Mouse (Mus musculus) cerebellum, adult 11-12 months (tissue): ENCODE data around the gene Esf1.
"Not testable (repeated sequence)": the region's sequence is repeated elsewhere in the genome, so short reads cannot be mapped to it uniquely, and the experiment has no call there.

Source experiments
- DNase-seq: peaks from one replicate; pipeline ENCODE4 v3.0.0; 2022

Gene Esf1

GRCm38 (mm10) chr2:140170127-140170802 is at the start of gene Esf1, which contains the start of gene Ndufaf5:
Gene Esf1, minus strand, starts transcription at chr2:140170564.
Gene Ndufaf5, plus strand, starts transcription at chr2:140170649.
- peak; percentile 96 for DNase-seq

DNA sequence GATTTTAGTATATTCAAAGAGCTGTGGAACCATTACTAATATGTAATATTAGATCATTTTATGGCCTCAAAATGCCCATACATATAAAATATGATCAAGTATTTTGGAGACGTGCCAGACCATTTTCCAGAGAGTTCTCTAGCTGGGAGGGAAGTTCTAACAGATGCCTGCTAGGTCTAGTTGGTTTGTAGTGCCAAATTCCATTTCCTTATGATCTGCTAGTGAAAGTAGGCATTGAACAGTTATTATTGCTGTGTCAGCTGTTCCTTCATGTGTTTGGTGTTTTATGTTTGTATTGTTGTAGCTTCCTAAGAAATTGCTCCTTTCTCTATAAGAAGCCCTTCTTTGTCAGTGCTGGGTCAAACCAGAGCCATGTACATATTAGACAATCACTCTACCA is 45.6 kb upstream of the Esf1 start:
- no peak for DNase-seq

GRCm38 (mm10) chr2:140215415-140215814 is 45.1 kb upstream of the Esf1 start:
- no peak for DNase-seq

DNA sequence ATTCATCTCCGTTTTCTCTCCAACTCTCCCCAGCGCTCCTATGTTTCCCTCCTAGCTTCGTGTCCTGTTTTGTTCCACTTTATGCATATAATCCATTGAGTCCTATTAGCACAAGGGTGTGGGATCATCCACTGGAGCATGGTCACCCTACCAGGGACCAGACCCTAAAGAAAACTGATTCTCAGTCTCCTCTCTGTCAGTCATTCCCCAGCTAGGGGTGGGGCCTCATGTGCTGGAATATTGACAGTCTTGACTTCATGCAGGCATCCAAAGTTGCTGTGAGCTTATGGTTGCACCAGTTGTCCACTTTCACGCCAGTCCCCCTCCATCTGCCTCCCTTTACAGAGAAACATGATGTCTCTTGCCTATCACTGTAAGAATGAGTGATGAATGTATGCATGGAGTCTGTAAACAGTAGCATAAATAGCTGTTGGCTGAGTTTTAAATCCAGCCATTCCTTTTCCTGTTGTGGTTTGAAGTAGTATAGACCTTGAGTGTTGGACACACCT is 44.2 kb upstream of the Esf1 start:
- DNase-seq, result no peak

- DNase-seq, result no peak
These were observed 33.4 kb upstream of the Esf1 start for GRCm38 (mm10) chr2:140203756-140204155.

DNA sequence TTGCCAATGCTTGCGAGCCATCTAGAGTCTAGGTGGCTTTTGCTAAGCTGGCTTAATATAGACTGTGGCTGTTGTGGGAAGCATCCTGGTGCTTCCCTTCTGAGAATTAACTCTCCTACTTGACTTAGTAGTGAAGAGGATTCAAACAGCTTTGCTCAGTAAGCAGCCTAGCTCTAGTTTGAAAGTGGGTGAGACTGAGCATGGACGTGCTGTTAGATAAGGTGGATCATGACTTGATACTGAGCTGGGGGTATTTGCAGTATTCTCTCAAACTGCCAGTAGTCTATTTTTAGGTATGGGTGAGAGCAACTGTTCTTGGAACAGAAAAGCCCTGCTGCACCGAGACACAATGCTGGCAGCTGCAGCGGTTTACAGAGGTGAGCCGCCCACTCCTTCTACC is 32.2 kb upstream of the Esf1 start:
- no peak for DNase-seq

DNA sequence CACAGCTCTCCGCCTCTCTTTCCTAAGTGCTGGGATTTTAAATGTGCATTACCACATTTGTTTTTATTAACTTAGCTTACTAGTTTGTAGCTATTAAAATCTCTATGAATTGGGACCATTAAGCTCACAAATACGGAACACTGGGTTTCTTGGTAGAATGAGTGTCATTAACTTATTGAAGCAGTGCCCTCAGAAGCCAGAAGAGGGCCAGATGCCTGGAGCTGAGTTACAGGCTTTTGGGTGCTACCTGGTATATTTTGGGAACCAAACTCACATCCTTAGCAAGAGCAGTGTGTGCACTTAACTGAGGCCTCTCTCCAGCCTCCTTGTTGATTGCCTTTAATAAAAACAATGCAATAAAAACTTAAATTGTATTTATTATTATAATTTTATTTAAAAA is 30.3 kb upstream of the Esf1 start:
- no peak for DNase-seq

DNA sequence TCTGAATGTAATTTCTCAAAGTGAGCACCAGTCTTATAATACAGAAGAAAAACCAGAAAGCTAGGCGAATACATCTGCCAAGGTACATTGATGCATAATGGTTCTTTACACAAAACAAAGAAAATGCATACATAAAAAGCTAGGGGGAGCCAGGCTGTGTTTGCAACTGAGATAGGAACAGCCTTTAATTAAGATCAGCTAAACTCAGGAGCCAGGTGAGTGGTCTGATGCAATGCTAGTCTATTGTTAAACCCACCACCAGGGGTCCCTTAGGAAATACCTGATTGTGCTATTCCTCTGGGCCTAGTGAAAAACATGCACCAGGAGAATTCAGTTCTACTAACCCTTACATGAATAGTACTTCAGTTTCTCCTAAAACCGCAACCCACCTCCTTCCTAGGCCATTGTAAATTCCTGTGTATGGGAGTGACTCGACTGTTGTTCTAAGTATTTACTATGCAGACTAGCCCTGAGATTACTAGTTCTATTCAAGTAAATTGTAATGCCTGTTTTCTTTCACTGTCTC is 15.4 kb upstream of the Esf1 start:
- DNase-seq, result not testable (repeated sequence)

GRCm38 (mm10) chr2:140170803-140171553 is 614 bp upstream of the Esf1 start:
- DNase-seq, result peak; percentile 4

DNA sequence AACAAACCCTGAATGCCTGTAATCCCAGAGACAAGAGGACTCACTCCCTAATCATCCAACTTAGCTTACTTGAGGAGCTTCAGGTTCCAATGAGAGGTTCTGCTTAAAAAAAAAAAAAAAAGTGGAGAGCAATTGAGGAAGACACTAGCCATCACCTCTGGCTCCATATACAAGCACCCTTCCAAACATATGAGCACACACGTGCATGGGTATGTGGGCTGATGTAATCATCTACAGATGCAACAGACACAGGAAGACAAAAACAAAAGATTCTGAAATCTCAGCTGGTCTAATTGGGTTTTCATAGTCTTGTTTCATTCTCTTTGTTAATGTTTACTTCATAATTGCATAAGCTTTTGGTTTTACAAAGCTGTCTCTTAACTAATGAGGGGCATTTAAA is 1.3 kb downstream of the Esf1 start:
- no peak for DNase-seq

- no peak for DNase-seq
These were observed 7.0 kb downstream of the Esf1 start for GRCm38 (mm10) chr2:140163351-140163854.

DNA sequence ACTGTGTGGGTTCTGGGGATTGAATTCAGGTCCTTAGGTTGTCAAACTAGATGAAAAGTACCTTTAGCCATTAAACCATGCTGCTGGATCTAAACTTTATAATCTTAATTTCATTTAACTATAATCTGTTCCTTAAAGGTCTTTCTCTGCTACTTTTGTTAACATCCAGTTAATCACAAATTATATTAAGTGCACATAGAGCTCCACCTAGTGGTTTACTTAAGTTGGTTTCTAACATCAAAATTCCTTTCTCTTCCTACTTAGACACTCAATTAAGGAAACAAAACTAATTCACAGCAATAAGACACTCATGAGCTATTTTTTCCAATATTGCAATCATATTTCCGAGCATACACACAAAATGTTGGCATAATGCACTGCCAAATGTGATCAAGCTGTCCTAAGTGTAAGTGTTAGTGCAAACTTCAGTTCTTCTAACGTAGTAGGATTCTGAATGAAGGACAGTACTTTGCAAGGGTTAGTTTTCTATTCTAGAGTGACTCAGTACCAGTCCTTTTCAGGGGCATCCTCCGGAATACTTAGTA is 11.1 kb downstream of the Esf1 start:
- DNase-seq, result no peak

DNA sequence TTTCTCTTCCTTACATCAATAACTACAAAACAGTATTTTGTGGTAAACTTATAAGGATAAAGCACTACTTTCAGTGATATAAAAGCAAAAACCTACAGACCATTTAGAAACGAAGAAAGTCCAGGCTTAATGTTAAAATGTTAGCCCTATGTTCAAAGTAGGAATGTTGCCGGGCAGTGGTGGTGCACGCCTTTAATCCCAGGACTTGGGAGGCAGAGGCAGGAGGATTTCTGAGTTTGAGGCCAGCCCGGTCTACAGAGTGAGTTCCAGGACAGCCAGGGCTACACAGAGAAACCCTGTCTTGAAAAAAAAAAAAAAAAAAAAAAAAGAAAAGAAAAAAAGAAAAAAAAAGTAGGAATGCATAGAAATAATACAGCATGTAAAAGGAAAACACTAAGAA is 18.6 kb downstream of the Esf1 start, which contains the start of gene Gm17374:
Gene Gm17374, plus strand, starts transcription at position 301 of the 400 bp plus-strand sequence.
- DNase-seq, result not testable (repeated sequence)

GRCm38 (mm10) chr2:140125516-140125915 is 44.8 kb downstream of the Esf1 start:
- DNase-seq, result no peak

GRCm38 (mm10) chr2:140113851-140114250 is 56.5 kb downstream of the Esf1 start:
- no peak for DNase-seq

GRCm38 (mm10) chr2:140108945-140109344 is 61.4 kb downstream of the Esf1 start:
- no peak for DNase-seq

GRCm38 (mm10) chr2:140107641-140108040 is 62.7 kb downstream of the Esf1 start:
- no peak for DNase-seq

DNA sequence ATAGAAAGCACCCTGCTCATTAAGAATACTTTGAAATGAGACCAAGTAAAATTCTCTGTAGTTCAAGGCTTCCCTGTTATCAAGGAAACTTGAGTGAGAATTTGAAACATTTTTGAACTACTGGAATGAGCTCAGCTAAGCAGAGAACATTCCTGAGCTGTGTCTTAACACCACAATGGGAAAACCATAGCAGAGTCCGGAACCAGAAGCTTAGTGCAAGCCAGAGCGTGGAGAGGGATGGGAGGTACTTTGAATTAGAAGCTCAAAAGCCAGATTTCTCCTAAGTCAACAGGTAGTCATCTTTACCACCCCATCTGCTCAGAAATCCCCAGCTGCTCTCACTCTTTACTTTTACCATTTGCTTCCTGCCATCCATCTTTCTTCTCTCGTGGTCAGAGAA is 65.4 kb downstream of the Esf1 start:
- no peak for DNase-seq

DNA sequence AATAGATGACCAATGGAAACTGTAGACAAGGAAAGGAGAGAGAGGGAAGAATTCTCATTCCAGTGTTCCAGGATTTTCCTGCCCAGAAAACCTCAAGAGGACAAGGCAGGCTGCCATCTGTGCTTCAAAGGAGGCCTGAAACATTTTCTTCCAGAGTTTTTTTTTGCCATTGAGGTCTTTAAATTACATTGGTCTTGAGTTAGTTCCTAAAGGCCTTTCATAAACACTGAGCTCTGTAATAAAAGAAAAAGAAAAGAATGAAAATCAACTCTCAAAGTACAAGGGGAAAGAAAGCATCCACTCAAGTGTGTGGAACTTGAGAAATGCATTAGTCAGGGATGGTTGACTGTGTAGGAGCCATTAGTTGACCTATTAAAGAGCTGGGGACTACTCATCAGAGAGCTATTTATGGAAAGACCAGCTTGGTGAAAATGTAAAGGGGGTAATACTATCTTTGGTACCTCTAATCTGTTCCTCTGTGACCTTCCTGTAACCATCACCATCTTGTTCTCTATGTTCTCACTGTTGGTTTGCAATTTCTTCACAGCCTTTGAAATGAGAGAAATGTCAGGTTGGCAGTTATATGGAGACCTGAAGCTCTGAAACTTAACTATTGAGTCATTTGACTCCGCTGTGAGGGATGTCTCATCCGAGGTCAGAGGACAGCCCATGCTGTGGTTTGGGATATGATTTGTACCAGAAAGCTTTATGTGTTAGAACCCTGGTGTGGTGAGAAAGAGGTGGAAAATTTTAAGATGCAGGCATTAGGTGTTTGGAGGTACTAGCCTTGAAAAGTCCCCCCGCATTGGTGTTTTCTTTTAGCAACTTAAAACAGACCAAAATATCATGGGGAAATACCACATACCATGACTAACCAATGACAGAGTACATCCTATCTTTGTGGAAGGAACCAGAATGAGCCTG is 69.6 kb downstream of the Esf1 start:
- no peak for DNase-seq

DNA sequence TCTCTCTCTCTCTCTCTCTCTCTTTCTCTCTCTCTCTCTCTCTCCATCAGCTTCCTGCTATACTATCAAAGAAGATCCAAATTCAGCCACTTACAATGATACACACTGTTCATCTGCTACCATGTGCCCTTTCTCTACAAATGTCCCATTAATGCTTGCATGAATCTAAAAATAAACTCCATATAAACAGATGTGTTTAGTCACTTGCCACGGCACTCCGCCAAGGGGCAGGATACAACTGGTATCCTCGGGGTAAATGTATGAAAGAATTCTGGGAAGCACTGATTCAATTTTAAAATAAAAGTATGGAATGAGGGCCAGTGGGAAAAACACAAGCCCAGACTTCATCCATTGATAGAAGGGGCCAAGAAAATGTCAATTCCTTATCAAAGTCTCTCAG is 70.4 kb downstream of the Esf1 start:
- DNase-seq, result no peak

- no peak for DNase-seq
These were observed 73.2 kb downstream of the Esf1 start for GRCm38 (mm10) chr2:140097131-140097591.

DNA sequence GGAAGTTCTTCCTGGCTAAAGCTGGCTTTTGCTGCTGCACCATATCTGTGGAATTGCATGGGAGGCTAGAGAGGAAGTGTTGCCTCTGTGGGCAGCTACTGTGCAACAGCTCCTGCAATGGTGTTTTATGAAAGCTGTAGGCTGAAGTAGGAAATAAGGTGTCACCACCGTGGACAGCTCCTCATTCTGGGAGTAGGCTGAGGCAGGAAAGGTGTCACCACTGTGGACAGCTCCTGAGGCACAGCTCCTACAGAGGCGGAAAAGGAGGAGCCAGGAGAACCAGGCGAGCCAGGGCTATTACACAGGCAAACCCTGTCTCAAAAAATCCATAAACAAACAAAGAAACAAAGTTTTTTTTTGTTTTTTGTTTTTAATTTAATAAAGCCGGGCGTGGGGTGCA is 74.3 kb downstream of the Esf1 start:
- DNase-seq, result no peak
